Mouse (Mus musculus) thymus, adult 2 months (tissue): Measurements from ENCODE around the gene Cxcr5.

Source experiments
- CTCF ChIP-seq: fragments of 200-500 bp; IDR thresholded peaks from 2 replicates; pipeline ENCODE4 v1.5.1; 2012; ENCODE audit warnings: mild to moderate bottlenecking, control low read depth, low read length, moderate library complexity, borderline replicate concordance; ENCODE audit not compliant: control insufficient read depth, poor library complexity, insufficient read depth; ENCODE audit errors: extremely low read depth
- POLR2A ChIP-seq: fragments of 200-500 bp; IDR thresholded peaks from 2 replicates; pipeline ENCODE4 v1.6.1; 2012; ENCODE audit warnings: mild to moderate bottlenecking, low read length, control low read depth, moderate library complexity; ENCODE audit not compliant: control insufficient read depth, poor library complexity, insufficient read depth; ENCODE audit errors: extremely low read depth

GRCm38 (mm10) chr9:44602766-44603165 is 41.1 kb upstream of the Cxcr5 start:
- TF ChIP-seq CTCF (no peak), POLR2A (no peak)
